Mouse (Mus musculus) liver, postnatal 0 days (tissue): Measurements from ENCODE around the gene Utrn.

ENCODE experiments used
- CTCF ChIP-seq: sonication (generic); IDR thresholded peaks from 2 replicates; pipeline ENCODE4 v1.5.1; 2016; ENCODE audit warnings: antibody characterized with exemption, low read depth
- EP300 ChIP-seq: IDR thresholded peaks from 2 replicates; pipeline ENCODE4 v1.6.1; 2016; ENCODE audit warnings: antibody characterized with exemption, low read depth, mild to moderate bottlenecking

DNA sequence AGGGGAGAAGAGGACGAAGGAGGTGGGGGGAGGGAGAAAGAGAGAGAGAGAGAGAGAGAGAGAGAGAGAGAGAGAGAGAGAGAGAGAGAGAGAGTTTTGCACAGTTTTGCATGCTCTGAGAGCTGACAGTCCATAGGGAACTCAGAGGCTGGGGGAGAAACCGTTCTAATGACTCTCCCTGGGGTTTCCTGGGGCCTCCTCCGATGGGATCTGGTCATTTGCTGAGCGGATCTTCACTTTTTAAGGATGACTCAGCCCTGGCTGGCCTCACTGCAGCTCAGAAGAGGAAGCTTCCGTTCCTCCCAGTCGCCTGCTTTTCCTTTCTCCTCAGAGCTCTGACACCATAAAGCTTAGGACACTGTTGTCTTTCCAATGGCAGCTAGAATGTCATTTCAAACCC is 295.6 kb downstream of the Utrn start:
- TF ChIP-seq CTCF, result no peak
- TF ChIP-seq EP300, result no peak; the same call in 1 of the 2 replicates
